Mouse (Mus musculus) liver, embryonic 14.5 days (tissue): Measurements from ENCODE around the gene Sox2. TPM values are rescaled to one million over a fixed set of nuclear protein-coding genes. Genes with fewer than 3 reads are reported as not detected.

ENCODE experiments used
- ATAC-seq: fragments of 200-750 bp; cut with Nextera tagmentation; 2 replicates; pipeline ENCODE4 v1.8.0; 2017; ENCODE audit warnings: moderate number of reproducible peaks, mild to moderate bottlenecking, moderate library complexity; ENCODE audit not compliant: insufficient read depth
- DNase-seq, 3 experiments: peaks; one replicate each; pipeline ENCODE4 v3.0.0-alpha.2; 2012 to 2013; ENCODE audit warnings: low read depth in 3 of 3, low spot score in 3 of 3
- H3K27ac ChIP-seq: fragments of 300-500 bp; sonication (generic); 2 replicates; pipeline ENCODE4 v1.5.1; 2014; ENCODE audit warnings: moderate library complexity, mild to moderate bottlenecking, control low read depth, inconsistent platforms
- H3K27me3 ChIP-seq: fragments of 300-500 bp; sonication (generic); 2 replicates; pipeline ENCODE4 v1.6.1; 2014; ENCODE audit warnings: mild to moderate bottlenecking, low read length, moderate library complexity; ENCODE audit not compliant: control insufficient read depth, insufficient read depth
- H3K36me3 ChIP-seq: fragments of 300-500 bp; sonication (generic); replicated peaks from 2 replicates; pipeline ENCODE4 v1.6.1; 2014; ENCODE audit warnings: low read depth; ENCODE audit not compliant: control insufficient read depth, insufficient read depth
- H3K4me1 ChIP-seq, 2 experiments: fragments of 200-500 bp in 1 of 2; fragments of 300-500 bp in 1 of 2; sonication (generic) in 1 of 2; replicated peaks; 2 replicates each; pipeline ENCODE4 v1.6.1; 2012 to 2014; ENCODE audit warnings: antibody characterized with exemption in 1 of 2, inconsistent platforms in 1 of 2, low read length in 1 of 2; ENCODE audit not compliant: control insufficient read depth in 2 of 2, insufficient read depth in 2 of 2
- H3K4me2 ChIP-seq: fragments of 300-500 bp; sonication (generic); 2 replicates; pipeline ENCODE4 v1.6.1; 2014; ENCODE audit warnings: low read depth, mild to moderate bottlenecking, control low read depth, moderate library complexity
- H3K4me3 ChIP-seq, 2 experiments: fragments of 200-500 bp in 1 of 2; fragments of 300-500 bp in 1 of 2; sonication (generic) in 1 of 2; 2 replicates each; pipeline ENCODE4 v1.5.1; 2012 to 2014; ENCODE audit warnings: low read depth in 2 of 2, low read length in 2 of 2, mild to moderate bottlenecking in 2 of 2, control low read depth in 1 of 2, inconsistent platforms in 1 of 2, moderate library complexity in 1 of 2; ENCODE audit not compliant: insufficient read depth in 1 of 2
- H3K9ac ChIP-seq: fragments of 300-500 bp; sonication (generic); replicated peaks from 2 replicates; pipeline ENCODE4 v1.6.1; 2014; ENCODE audit warnings: mild to moderate bottlenecking, control low read depth, moderate library complexity
- H3K9me3 ChIP-seq: fragments of 300-500 bp; sonication (generic); 2 replicates; pipeline ENCODE4 v1.6.1; 2016; ENCODE audit warnings: low read length, mixed read lengths; ENCODE audit not compliant: control insufficient read depth
- CTCF ChIP-seq: IDR thresholded peaks from 2 replicates; pipeline ENCODE4 v1.5.1; 2016; ENCODE audit warnings: antibody characterized with exemption, low read depth, control low read depth
- EP300 ChIP-seq: IDR thresholded peaks from 2 replicates; pipeline ENCODE4 v1.6.1; 2016; ENCODE audit warnings: antibody characterized with exemption, low read depth
- WGBS: fragments of 180-500 bp; shearing (Covaris S2); extraction: QIAGEN DNeasy Blood & Tissue Kit; methylation state at CpG from one replicate; pipeline ENCODE4 v1.1.7; 2014; ENCODE audit not compliant: insufficient replicate concordance; 5-methylcytosine and 5-hydroxymethylcytosine counted together
- polyA plus RNA-seq, 2 experiments: library from polyadenylated mRNA; depleted of rRNA in 1 of 2; stranded (reverse) in 1 of 2; unstranded in 1 of 2; fragments of >200 nt; fragmentation: Nextera tagmentation in 1 of 2; extraction: Ambion mirVana in 1 of 2; gene quantifications; 2 replicates each; pipeline versions ENCODE4 v1.2.1 to v1.2.3; 2012 to 2014

Sox2 gene
- polyA plus RNA-seq, 2 experiments, result 0.06 TPM; not detected in 1

- ATAC-seq (no peak), DNase-seq (no peak)
- Histone ChIP-seq H3K27ac (no peak overlapping the region), H3K4me2 (no peak overlapping the region), H3K9me3 (no peaks in the 10 kb centered on the region), H3K36me3 (no peaks in the 10 kb centered on the region), H3K9ac (no peak overlapping the region), H3K27me3 (no peaks in the 10 kb centered on the region), H3K4me1 (no peaks in the 10 kb centered on the region), H3K4me3 (no peak overlapping the region)
- WGBS, result 49% methylated on average over 4 of the region's 4 CpGs
- TF ChIP-seq CTCF, result no peak
- TF ChIP-seq EP300, result no peak
Measured at GRCm38 (mm10) chr3:34620121-34620520, 30.1 kb upstream of the Sox2 start.

GRCm38 (mm10) chr3:34624721-34625270 is 25.4 kb upstream of the Sox2 start:
- no peak overlapping the region for H3K9ac ChIP-seq
- 70% methylated on average over 16 of the region's 16 CpGs for WGBS

GRCm38 (mm10) chr3:34626521-34626920 is 23.7 kb upstream of the Sox2 start:
- Histone ChIP-seq H3K4me3 (no peak overlapping the region), H3K36me3 (no peaks in the 10 kb centered on the region), H3K27me3 (no peaks in the 10 kb centered on the region), H3K9ac (no peak overlapping the region), H3K4me1 (no peaks in the 10 kb centered on the region), H3K9me3 (no peaks in the 10 kb centered on the region), H3K27ac (no peak overlapping the region), H3K4me2 (no peak overlapping the region)
- DNase-seq (no peak), ATAC-seq (no peak)
- TF ChIP-seq EP300, result no peak
- no peak for TF ChIP-seq CTCF
- 64% methylated on average over 8 of the region's 8 CpGs for WGBS

More at GRCm38 (mm10) chr3:34624721-34625270, 25.4 kb upstream of the Sox2 start:
- H3K4me2 ChIP-seq, result no peak overlapping the region
- no peak overlapping the region for H3K27ac ChIP-seq
- TF ChIP-seq CTCF (no peak), EP300 (no peak)
- H3K27me3 ChIP-seq, result no peaks in the 10 kb centered on the region
- no peak for ATAC-seq
- no peak overlapping the region for H3K4me3 ChIP-seq
- H3K4me1 ChIP-seq, result no peaks in the 10 kb centered on the region
- no peak for DNase-seq
- no peaks in the 10 kb centered on the region for H3K36me3 ChIP-seq
- no peaks in the 10 kb centered on the region for H3K9me3 ChIP-seq

GRCm38 (mm10) chr3:34630031-34630430 is 20.2 kb upstream of the Sox2 start:
- ATAC-seq (no peak), DNase-seq (no peak)
- Histone ChIP-seq H3K4me2 (no peak overlapping the region), H3K9ac (no peak overlapping the region), H3K9me3 (no peaks in the 10 kb centered on the region), H3K27me3 (no peaks in the 10 kb centered on the region), H3K27ac (no peak overlapping the region), H3K4me1 (no peaks in the 10 kb centered on the region), H3K4me3 (no peak overlapping the region), H3K36me3 (no peaks in the 10 kb centered on the region)
- WGBS, result 49% methylated on average over 8 of the region's 8 CpGs
- no peak for TF ChIP-seq CTCF
- no peak for TF ChIP-seq EP300

- no peak for DNase-seq
- H3K27me3 ChIP-seq, result no peaks in the 10 kb centered on the region
- H3K9ac ChIP-seq, result no peak overlapping the region
- H3K4me1 ChIP-seq, result no peaks in the 10 kb centered on the region
- H3K4me2 ChIP-seq, result no peak overlapping the region
- ATAC-seq, result no peak
- H3K27ac ChIP-seq, result no peak overlapping the region
- TF ChIP-seq EP300 (no peak), CTCF (no peak)
- 36% methylated on average over 1 of the region's 1 CpGs for WGBS
- H3K4me3 ChIP-seq, result no peak overlapping the region
- no peaks in the 10 kb centered on the region for H3K36me3 ChIP-seq
- no peaks in the 10 kb centered on the region for H3K9me3 ChIP-seq
Measured at GRCm38 (mm10) chr3:34630736-34631135, 19.5 kb upstream of the Sox2 start.
